Mouse (Mus musculus) brown adipose tissue, adult 24 weeks (tissue): ENCODE data around the gene Thra. TPM values are rescaled to one million over a fixed set of nuclear protein-coding genes. Genes with fewer than 3 reads are reported as not detected.
"Not testable (repeated sequence)": the region's sequence is repeated elsewhere in the genome, so short reads cannot be mapped to it uniquely, and the experiment has no call there.

Experiments used
- H3K27ac ChIP-seq: fragments of 200-500 bp; replicated peaks from 2 replicates; pipeline ENCODE4 v1.5.1; 2012; ENCODE audit warnings: low read depth, mild to moderate bottlenecking, low read length
- H3K4me1 ChIP-seq: fragments of 200-500 bp; 2 replicates; pipeline ENCODE4 v1.6.1; 2012; ENCODE audit warnings: low read length, mixed read lengths; ENCODE audit not compliant: control insufficient read depth, insufficient read depth, insufficient read length
- H3K4me3 ChIP-seq: fragments of 200-500 bp; 2 replicates; pipeline ENCODE4 v1.5.1; 2012; ENCODE audit warnings: low read depth, mild to moderate bottlenecking, low read length, moderate library complexity; ENCODE audit not compliant: insufficient read depth
- polyA plus RNA-seq: library from polyadenylated mRNA; stranded (reverse); fragments of >200 nt; gene quantifications from 2 replicates; pipeline ENCODE4 v1.2.4, GENCODE M21; 2012; ENCODE audit not compliant: missing spikeins, insufficient read depth, insufficient read length

Gene Thra
- polyA plus RNA-seq, 1 experiment, result 82.3 TPM

DNA sequence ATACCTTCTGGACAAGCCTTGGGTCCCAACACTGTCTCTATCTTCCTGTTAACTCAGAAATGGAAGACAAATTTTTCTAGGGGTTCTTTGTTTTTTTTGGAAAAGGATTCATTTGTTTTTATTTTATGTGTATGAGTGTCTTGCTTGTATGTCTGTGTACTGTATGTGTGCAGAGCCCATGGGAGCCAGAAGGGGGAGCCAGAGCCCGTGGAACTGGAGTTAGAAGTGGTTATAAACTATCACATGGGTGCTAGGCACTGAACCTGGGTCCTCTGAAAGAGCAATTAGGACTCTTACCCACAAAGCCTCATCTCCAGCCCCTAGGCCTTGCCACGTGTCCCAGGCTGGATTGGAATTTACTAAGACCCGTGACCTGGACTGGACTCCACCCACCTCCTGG is 6.4 kb upstream of the Thra start:
- Histone ChIP-seq H3K4me3 (no peak overlapping the region), H3K4me1 (no peaks in the 10 kb centered on the region), H3K27ac (no peak overlapping the region)

DNA sequence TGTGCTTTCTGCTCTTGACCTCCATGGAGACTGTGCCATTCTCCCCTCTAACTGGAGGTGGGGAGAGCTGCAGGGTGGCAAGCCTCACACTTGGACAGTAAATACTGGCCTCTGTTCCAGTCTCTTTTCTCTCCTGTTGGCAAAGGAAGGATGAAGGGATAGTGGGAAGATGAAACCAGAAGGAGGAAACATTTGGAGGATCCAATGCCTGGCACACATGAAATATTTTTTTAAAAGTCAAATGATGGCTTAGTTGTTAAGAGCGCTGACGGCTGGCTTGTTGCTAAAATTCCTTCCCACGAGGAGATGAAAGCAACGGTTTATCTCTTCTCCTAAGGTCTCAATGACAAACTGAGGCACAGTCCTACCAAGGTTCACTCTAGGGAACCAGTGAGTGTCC is 5.3 kb upstream of the Thra start:
- H3K4me1 ChIP-seq, result peaks cover 3% of the 10 kb centered on the region; the same call in 1 of the 2 replicates
- H3K4me3 ChIP-seq, result no peak overlapping the region
- no peak overlapping the region for H3K27ac ChIP-seq

DNA sequence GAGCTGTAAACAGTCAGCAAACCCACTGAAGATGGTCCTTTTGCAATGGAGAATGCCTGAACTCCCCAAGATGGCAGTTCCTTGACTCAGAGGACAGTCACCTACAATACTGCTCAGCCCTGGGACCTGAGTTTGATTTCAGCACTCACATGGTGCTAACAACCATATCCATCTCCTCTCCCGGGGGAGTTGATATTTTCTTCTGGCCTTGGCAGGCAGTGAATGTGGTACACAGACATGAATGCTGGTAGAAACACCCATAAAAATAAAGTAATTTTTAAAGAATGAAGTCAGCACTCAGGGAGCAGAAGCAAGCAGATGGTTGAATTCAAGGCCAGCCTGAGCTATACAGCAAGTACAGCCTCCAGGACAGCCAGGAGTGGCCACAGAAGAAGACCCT is 4.3 kb upstream of the Thra start:
- no peak overlapping the region for H3K27ac ChIP-seq
- peaks cover 5% of the 10 kb centered on the region for H3K4me1 ChIP-seq

DNA sequence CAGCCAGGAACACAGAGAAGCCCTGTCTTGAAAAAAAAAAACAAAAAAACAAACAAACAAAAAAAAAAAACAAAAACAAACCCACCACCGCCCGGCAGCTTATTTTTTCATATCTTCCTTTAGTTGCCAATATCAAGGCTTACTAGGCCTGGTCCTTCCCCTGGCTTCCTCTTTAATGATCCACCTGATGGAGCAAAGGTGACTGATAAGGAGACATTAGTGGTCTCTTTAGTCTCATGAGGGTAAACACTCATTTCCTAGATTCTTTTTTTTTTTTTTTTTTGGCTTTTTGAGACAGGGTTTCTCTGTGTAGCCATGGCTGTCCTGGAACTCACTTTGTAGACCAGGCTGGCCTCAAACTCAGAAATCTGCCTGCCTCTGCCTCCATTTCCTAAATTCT is 3.2 kb upstream of the Thra start:
- H3K4me3 ChIP-seq, H3K4me1 ChIP-seq, H3K27ac ChIP-seq: not testable (repeated sequence)

More for the DNA sequence above, 4.3 kb upstream of the Thra start:
- no peak overlapping the region for H3K4me3 ChIP-seq

DNA sequence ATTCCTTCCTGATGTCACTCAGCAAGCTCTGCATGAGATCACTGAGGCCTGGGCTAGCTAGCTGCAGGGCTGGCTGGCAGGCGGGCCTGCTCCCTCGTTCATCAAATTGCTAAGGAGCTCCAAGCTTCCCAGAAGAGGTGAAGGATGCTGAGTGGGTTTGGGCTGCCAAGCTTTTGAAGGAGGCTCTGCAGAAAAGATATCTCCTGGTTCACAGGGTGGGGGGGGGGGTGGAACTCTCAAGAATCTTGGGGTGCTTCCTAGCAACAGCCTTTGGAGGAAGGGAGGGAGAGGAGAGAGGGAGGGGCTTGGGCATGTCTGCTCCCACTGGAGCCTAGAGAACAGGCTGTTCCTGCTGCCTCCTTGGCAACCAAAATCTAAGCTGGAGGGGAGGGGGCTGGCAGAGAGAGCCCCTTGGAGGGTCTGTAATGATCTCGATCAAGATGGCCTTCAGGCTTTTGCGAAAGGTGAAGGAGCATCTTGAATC is 2.0 kb upstream of the Thra start:
- Histone ChIP-seq H3K4me3 (no peak overlapping the region), H3K4me1 (peaks cover 5% of the 10 kb centered on the region), H3K27ac (no peak overlapping the region)

DNA sequence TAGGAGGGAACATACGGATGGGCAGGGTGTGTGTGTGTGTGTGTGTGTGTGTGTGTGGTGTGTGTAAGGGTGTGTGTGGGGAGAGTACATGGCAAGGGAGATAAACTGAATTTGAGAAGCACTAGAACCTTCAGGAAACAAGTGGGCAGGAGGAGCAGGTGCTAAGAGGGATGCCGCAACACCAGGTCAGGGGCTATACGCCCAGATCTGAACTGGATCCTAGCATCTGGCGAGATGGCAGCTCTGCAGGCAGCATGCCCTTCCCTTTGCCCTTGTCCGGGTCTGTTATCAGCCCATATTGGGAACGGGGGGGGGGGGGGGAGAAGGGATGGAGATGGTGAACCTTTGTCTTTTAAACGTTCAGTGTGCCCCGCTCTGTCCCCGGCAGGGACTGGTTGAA is 1.5 kb upstream of the Thra start:
- peaks cover 10% of the 10 kb centered on the region for H3K4me1 ChIP-seq
- no peak overlapping the region for H3K27ac ChIP-seq
- no peak overlapping the region for H3K4me3 ChIP-seq

DNA sequence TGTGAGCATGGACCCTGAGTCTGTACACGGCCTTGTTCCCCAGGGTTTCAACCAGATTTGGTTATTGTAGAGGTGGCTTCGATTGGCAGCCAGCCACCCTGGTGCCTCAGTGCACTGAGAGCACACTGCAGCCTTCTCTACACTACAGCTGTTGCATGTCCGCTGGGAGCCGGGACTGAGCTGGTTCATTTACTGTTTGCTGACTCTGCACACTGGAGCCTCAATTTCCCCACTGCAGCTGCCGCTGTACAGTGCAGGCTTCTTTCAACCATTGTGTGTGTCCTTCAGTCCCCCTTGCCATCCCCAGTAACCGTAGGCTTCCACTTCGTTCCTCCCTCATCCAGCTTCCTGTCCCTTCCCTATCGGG is 429 bp upstream of the Thra start:
- Histone ChIP-seq H3K27ac (peak overlapping the region; percentile 54; the same call in 1 of the 2 replicates), H3K4me1 (peaks cover 18% of the 10 kb centered on the region), H3K4me3 (peak overlapping the region; percentile 65)

DNA sequence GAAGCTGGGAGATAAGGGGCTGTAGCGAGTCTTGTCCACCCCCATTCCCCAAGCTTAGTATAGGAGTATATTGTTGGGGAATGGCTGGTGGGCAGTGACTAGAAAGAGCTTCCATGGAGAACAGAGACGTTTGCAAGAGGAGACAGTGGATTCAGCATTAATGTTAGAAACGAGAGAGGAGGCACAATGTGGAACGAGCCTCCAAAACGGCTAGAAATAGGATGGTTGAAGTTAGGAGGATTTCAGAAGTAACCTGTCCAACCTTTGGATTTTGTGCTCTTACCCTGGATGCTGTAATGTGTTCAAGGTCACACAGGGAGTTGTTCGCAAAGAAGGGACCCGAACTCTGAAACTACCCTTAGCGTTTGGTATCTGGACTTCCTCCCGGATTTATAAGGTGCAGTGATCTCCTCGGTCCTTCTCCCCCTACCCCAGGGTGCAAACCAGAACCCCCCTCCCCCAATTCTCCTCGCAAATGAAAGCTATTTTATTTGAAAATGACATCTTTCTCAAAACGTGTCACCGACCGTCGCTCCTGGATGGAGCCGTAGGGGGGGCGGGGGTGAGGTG is 698 bp downstream of the Thra start:
- H3K4me1 ChIP-seq, result peaks cover 26% of the 10 kb centered on the region
- peak overlapping the region; percentile 59 for H3K27ac ChIP-seq
- peak overlapping the region; percentile 65 for H3K4me3 ChIP-seq

DNA sequence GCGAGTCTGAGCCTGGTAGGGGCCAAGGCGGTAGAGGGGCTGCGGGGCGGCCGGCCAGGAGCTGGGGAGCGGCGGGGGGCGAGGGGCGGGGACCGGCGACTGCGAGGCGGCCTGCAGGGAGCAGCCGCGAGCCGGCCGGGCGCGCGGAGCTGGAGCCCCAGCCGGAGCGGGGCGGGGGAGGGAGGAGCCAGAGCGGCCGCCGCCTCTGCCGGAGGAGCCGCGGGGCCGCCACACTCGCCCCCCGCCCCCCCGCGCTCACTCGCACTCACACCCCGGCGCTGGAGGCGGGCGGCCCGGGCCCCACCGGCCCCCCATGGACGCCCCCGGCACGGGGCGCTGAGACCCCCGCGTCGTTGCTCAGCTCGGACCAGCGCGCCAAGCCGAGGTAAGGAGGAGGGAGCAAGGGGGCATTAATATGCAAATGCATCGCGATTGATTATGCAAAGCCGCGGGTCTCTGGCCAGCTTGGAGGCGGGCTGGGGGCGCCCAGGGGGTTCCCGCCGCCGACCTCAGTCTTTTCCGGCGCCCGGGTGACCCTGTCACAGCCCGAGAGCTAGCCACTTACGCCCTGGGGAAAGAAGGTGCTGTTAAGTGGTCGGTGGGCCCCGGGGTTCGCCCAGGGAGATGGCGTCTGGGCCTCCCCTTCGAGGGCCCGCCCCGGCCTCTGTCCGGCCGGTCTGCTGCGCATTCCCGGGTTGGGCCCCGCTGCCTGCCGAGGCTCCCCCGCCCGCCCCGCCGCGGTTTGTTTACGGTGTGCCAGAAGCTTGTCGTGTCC is 1.4 kb downstream of the Thra start:
- Histone ChIP-seq H3K27ac (peak overlapping the region; percentile 86), H3K4me1 (peaks cover 33% of the 10 kb centered on the region), H3K4me3 (peak overlapping the region; percentile 99)

DNA sequence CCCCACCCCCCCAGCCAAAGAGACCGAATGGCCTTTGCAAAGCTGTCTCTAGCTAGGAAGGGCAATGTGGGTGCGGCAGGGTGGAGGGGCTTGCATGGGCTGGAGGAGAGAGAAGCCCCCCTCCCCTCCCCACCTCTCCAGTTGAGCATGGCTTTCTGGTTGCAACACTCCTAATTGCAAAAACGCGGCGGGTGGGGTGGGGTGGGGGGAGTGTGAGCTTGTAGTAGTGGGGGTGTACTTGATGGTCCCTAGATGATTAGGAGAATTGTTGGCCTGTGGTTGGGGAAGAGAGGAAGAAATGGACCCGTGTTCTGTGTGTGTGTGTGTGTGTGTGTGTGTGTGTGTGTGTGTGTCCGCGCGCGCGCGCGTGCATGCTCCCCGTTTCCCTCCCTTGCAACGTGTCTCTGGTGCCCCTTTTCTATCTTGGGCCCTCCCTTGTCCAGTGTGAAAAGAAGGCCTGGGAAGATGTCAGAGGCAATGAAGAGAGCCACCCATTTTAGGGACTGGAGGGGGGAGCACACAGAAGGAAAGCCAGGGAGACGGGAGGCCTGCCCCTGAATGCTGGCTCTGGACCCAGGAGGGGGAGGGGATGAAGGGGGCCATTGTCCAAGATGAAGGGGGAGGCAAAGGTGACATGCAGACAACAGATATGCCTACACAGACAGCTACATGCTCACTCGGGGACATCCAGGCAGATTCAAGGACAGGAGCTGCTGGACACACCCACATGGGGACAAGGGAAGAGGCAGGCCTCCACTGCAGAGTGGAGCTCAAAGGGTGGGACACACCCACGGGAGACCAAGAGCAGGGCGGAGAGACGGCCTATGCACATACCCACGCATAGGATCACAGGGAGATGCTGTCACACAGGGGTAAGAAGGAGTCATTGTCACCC is 2.2 kb downstream of the Thra start:
- peaks cover 39% of the 10 kb centered on the region for H3K4me1 ChIP-seq
- H3K4me3 ChIP-seq, result peak overlapping the region; percentile 99
- H3K27ac ChIP-seq, result peak overlapping the region; percentile 86

DNA sequence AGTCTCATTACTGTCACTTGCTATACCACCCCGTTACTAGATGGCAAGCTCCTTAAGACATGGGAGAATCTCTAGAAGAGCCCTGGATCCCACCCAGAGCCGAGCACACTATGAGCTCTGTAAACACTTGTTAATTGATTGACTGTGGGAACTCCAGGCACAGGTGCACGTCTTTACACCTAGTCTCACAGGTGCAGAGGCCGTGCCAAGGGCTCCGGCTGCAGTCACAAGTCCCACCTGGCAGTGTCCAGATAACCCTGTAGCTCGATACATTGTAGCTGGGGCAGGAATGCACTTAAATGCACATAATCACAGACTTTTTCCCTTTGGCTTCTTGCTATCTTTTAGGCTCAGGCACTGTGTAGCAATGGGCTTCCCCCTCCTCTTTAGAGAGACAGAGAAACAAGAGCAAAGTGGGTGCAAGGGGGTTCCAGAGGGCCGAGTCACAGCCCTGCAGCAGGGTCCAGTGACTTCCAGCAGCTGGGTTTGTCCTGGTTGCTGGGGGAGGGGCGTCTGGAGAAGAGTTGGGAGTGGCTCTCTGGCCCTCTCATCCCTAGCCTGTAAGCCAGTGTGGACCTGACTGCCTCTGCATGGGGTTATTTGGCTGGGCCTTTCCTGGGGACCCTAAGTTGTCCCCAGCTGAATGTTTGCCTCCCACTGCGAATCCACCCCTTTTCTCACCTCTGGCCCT is 3.4 kb downstream of the Thra start:
- Histone ChIP-seq H3K4me1 (peaks cover 50% of the 10 kb centered on the region), H3K4me3 (peak overlapping the region; percentile 99), H3K27ac (peak overlapping the region; percentile 19; the same call in 1 of the 2 replicates)

DNA sequence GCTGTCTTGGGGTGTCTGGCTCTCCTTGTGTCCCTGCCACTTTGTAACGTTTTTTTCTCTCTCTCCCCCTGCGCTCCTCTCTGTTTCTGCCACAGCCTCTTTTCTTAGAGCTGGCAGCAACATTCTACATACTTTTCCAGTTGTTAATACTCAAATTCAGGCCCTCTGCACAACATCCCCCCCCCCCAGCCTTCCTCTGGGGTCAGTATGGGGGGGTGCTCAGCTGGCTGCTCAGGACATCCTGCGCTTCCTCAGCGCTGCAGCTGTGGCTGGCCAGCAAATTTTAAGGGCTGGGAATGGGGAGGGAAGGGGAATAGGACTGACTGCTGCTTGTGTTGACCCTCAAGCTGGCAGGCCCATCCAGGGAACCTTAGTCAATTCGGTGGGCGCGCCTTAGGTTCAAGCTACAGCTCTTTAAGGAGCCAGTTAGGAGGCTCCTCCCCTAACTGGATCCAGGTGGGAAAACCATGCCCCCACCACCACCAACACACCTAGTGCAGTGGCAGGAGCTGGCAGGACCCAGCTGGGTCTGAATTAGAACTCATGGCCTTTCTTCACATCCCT is 4.1 kb downstream of the Thra start:
- H3K4me3 ChIP-seq, result peak overlapping the region; percentile 99
- H3K27ac ChIP-seq, result peak overlapping the region; percentile 46
- peaks cover 56% of the 10 kb centered on the region for H3K4me1 ChIP-seq

DNA sequence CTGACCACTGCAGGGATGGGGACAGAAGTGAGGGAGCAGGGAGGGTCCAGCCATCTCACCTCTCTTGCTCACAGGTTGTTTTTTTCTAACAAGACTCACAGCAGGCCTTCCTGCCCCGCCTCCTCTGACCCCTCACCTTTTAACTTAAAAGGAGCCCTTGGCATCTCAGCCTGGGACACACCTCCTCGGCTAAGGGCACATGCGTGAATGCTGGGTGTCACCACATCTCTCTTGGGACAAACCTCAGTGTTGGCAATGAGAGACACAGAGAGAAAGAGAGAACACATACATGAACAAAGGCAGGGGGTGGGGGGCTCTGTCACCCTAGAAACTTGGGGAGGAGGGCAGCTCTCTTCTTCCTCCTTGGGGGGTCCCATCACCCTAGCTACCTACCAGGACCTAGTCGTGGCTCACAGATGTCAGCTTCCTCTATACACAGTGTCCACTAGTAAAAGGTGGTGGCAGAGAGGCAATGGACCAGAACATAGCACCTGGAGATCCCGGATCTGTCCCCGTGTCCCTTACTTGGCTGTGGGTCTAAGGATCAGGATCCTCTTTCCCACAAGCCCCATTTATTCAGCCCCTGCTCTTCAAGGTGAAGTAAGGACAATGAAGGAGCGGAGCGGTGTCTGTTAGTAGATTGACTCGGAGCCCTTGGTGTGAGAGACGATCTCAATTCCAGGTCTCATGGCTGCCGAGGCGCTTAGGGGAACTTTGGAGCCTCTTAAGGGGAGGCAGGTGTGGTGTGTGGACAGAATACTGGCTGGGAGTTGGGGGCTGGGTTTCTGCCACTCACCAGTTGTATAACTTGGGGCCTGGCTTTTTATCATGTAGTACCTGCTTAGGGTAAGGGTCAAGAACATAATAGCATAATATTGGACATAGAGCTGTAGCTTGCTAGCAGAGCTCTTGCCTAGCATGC is 5.8 kb downstream of the Thra start:
- Histone ChIP-seq H3K4me3 (peak overlapping the region; percentile 40; the same call in 1 of the 2 replicates), H3K27ac (peak overlapping the region; percentile 62), H3K4me1 (peaks cover 63% of the 10 kb centered on the region)
